Mouse (Mus musculus) kidney, adult 2 months (tissue): ENCODE measurements at regions not wholly inside any gene's neighbourhood (a gene's known extent, or its start where the extent isn't known, plus 50 kb on each side); places are given as distances from the start of the nearest gene placed in this dataset.

Experiments used
- CTCF ChIP-seq: fragments of 200-500 bp; conservative IDR thresholded peaks from 2 replicates; pipeline ENCODE4 v1.5.1; 2011; ENCODE audit warnings: low read depth, mild to moderate bottlenecking, control low read depth, low read length, moderate library complexity, mixed read lengths; ENCODE audit not compliant: insufficient read depth, insufficient read length
- POLR2A ChIP-seq: fragments of 200-500 bp; IDR thresholded peaks from one replicate; pipeline ENCODE4 v1.6.1; 2011; ENCODE audit warnings: low read depth, low read length, control low read depth

DNA sequence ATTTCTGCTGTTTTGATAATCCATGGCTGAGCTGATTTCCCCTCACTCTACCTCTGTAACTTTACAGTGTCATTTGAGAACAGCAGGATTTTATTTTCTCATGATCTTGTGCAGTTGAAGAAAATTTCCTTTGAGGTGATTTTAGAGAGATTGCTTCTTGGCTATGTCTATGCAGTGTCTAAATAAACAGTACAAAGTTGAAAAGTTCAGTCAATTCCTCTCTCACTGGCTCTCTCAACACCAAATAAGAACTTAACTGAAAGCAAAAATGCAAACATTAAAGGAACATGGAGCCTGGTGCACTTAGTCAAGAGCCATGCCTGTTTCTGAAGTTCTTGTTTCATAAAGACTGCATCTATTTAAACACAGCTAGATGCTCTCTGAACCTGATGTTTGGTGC is 254.7 kb downstream of the Tfec start:
- no peak for TF ChIP-seq POLR2A
- TF ChIP-seq CTCF: no peak
